Mouse (Mus musculus) ES-Bruce4 (cell line): ENCODE results near the gene Ube4b. TPM values are rescaled to one million over a fixed set of nuclear protein-coding genes. Genes with fewer than 3 reads are reported as not detected.

Experiments used
- H3K27ac ChIP-seq: 2 replicates; pipeline ENCODE4 v1.5.1; 2012; ENCODE audit warnings: low read length, inconsistent platforms; ENCODE audit not compliant: insufficient read depth
- H3K27me3 ChIP-seq: 2 replicates; pipeline ENCODE4 v1.6.1; 2012; ENCODE audit warnings: mild to moderate bottlenecking, low read length, inconsistent platforms; ENCODE audit not compliant: control insufficient read depth, poor library complexity, insufficient read depth, severe bottlenecking
- H3K36me3 ChIP-seq: 2 replicates; pipeline ENCODE4 v1.6.1; 2012; ENCODE audit warnings: inconsistent platforms, mild to moderate bottlenecking, low read length, moderate library complexity; ENCODE audit not compliant: control insufficient read depth, poor library complexity, insufficient read depth, severe bottlenecking
- H3K4me1 ChIP-seq: one replicate; pipeline ENCODE4 v1.8.1; 2011; ENCODE audit warnings: low read length; ENCODE audit not compliant: control insufficient read depth, insufficient read depth
- H3K4me3 ChIP-seq: 2 replicates; pipeline ENCODE4 v1.5.1; 2011; ENCODE audit warnings: low read depth, mild to moderate bottlenecking, low read length
- H3K9ac ChIP-seq: 2 replicates; pipeline ENCODE4 v1.6.1; 2012; ENCODE audit warnings: low read depth, mild to moderate bottlenecking, inconsistent platforms; ENCODE audit not compliant: poor library complexity, severe bottlenecking
- H3K9me3 ChIP-seq: replicated peaks from 2 replicates; pipeline ENCODE4 v1.6.1; 2012; ENCODE audit warnings: mild to moderate bottlenecking, low read length, inconsistent platforms; ENCODE audit not compliant: control insufficient read depth, poor library complexity, insufficient read depth, severe bottlenecking
- CTCF ChIP-seq: IDR thresholded peaks from one replicate; pipeline ENCODE4 v1.8.1; 2011; ENCODE audit warnings: low read depth, low read length
- EP300 ChIP-seq: IDR thresholded peaks from 2 replicates; pipeline ENCODE4 v1.6.1; 2011; ENCODE audit warnings: low read depth, low read length; ENCODE audit not compliant: insufficient read depth
- POLR2A ChIP-seq: IDR thresholded peaks from one replicate; pipeline ENCODE4 v1.8.1; 2011; ENCODE audit warnings: low read length; ENCODE audit not compliant: insufficient read depth
- polyA plus RNA-seq: library from polyadenylated mRNA; stranded (reverse); fragments of >200 nt; gene quantifications from 2 replicates; pipeline ENCODE4 v1.2.4, GENCODE M21; 2011; ENCODE audit warnings: low read depth; ENCODE audit not compliant: missing spikeins, insufficient read depth, insufficient read length

Gene Ube4b
- polyA plus RNA-seq, 1 experiment = 193 TPM

- no peak overlapping the region for H3K27ac ChIP-seq
- no peaks in the 10 kb centered on the region for H3K36me3 ChIP-seq
- H3K4me3 ChIP-seq = no peak overlapping the region
- H3K27me3 ChIP-seq = no peaks in the 10 kb centered on the region
- no peaks in the 10 kb centered on the region for H3K4me1 ChIP-seq
- no peaks in the 10 kb centered on the region for H3K9me3 ChIP-seq
- H3K9ac ChIP-seq = no peak overlapping the region
- TF ChIP-seq CTCF = no peak
- no peak for TF ChIP-seq POLR2A
- TF ChIP-seq EP300 = no peak
Observed at GRCm38 (mm10) chr4:149322286-149322685, 104.3 kb downstream of the Ube4b start.

DNA sequence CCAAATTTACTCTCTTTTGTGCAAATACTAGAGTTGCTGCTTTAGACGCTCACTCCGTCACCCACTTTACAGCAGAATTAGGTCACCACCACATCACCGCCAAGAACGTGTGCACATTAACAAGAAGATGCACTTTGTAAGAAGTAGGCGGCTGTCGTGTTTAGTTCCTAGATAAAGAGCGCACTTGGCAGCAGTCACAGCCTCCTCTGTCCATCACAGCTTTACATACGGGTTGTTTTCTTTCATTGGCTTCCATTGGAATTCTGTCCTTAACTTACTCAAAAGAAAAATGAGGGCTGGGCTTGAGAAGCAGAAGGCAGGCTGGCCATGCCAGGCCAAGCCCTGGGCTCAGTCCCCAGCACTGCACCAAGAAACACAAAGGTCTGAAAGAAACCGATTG lies 107.5 kb downstream of the Ube4b start:
- Histone ChIP-seq H3K4me1 (no peaks in the 10 kb centered on the region), H3K4me3 (no peak overlapping the region), H3K27me3 (no peaks in the 10 kb centered on the region), H3K36me3 (no peaks in the 10 kb centered on the region), H3K9ac (no peak overlapping the region), H3K27ac (no peak overlapping the region), H3K9me3 (no peaks in the 10 kb centered on the region)
- TF ChIP-seq POLR2A (no peak), CTCF (no peak), EP300 (no peak)

- Histone ChIP-seq H3K4me3 (no peak overlapping the region), H3K27ac (no peak overlapping the region), H3K4me1 (no peaks in the 10 kb centered on the region), H3K27me3 (no peaks in the 10 kb centered on the region), H3K9ac (no peak overlapping the region), H3K9me3 (no peaks in the 10 kb centered on the region), H3K36me3 (no peaks in the 10 kb centered on the region)
- TF ChIP-seq POLR2A (no peak), CTCF (no peak), EP300 (no peak)
Observed at GRCm38 (mm10) chr4:149317387-149317786, 109.2 kb downstream of the Ube4b start.

DNA sequence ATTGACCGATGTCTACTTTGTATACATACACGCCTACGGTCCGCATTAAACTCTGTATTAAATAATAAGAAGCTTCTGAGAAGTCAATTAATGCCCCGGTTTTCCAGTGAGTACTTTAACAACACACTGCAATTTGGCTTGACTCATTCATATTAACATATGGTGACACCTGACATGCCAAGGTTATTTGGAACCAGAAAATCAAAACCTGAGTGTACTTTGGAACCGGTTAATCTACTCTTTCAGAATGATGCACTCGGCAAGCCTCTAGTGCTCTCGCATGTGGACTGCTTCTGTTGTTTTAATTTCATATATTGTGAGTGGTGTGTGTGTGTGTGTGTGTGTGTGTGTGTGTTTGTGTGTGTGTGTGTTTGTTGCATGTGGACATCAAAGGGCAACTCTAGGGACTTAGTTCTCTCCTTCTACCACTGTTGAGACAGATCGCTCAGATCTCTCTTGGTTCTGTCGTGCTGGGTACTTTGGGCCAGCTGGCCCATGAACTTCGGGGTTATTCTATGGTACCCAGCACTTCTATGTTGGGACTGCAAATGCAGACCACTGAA lies 112.2 kb downstream of the Ube4b start:
- Histone ChIP-seq H3K9me3 (no peaks in the 10 kb centered on the region), H3K27ac (no peak overlapping the region), H3K36me3 (no peaks in the 10 kb centered on the region), H3K27me3 (no peaks in the 10 kb centered on the region), H3K4me1 (no peaks in the 10 kb centered on the region), H3K9ac (no peak overlapping the region), H3K4me3 (no peak overlapping the region)
- TF ChIP-seq POLR2A (no peak), CTCF (no peak), EP300 (no peak)

GRCm38 (mm10) chr4:149313558-149314253 lies 112.8 kb downstream of the Ube4b start:
- TF ChIP-seq POLR2A = no peak
- TF ChIP-seq CTCF = no peak
- no peak for TF ChIP-seq EP300
- Histone ChIP-seq H3K9ac (no peak overlapping the region), H3K27ac (no peak overlapping the region)

GRCm38 (mm10) chr4:149311996-149312395 lies 114.6 kb downstream of the Ube4b start:
- no peaks in the 10 kb centered on the region for H3K36me3 ChIP-seq
- no peak overlapping the region for H3K4me3 ChIP-seq
- no peaks in the 10 kb centered on the region for H3K9me3 ChIP-seq
- H3K4me1 ChIP-seq = no peaks in the 10 kb centered on the region
- H3K27me3 ChIP-seq = no peaks in the 10 kb centered on the region
- TF ChIP-seq EP300 = no peak
- no peak for TF ChIP-seq CTCF
- no peak for TF ChIP-seq POLR2A
- no peak overlapping the region for H3K27ac ChIP-seq
- no peak overlapping the region for H3K9ac ChIP-seq

More at GRCm38 (mm10) chr4:149313558-149314253, 112.8 kb downstream of the Ube4b start:
- H3K27me3 ChIP-seq = no peaks in the 10 kb centered on the region
- no peaks in the 10 kb centered on the region for H3K9me3 ChIP-seq
- H3K4me1 ChIP-seq = no peaks in the 10 kb centered on the region
- H3K36me3 ChIP-seq = no peaks in the 10 kb centered on the region
- no peak overlapping the region for H3K4me3 ChIP-seq
